Mouse (Mus musculus): ENCODE data around the gene Gabpb2. TPM values are rescaled to one million over a fixed set of nuclear protein-coding genes. Genes with fewer than 3 reads are reported as not detected.
A peak's percentile ranks its signal among the peaks of the same experiment; 100 is the strongest.

Gabpb2 gene
- total RNA-seq, 2 experiments from 2014 or later, result 39.8 to 54.3 TPM

DNA sequence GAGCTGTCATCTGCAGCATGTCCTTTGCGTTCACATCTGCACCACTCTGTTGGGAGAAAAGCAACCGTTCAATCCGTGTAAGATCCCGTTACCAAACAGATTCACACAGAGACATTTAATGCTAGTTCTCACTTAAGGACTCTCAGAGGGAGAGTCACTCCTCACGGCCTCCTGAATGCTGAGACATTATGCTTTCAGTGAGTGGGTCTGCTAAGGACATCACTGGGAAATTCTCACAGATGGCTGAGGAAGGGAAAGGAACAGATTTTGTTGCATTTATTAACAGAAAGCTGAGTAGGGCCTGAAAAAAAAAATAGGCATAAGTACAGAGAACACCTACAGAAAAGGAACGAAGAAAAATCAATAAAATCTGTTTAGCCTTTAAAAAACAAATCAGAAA lies 13.8 kb downstream of the Gabpb2 start:
- no peak for ATAC-seq (replicated peaks; ENCODE audit: poor library complexity, severe bottlenecking)

DNA sequence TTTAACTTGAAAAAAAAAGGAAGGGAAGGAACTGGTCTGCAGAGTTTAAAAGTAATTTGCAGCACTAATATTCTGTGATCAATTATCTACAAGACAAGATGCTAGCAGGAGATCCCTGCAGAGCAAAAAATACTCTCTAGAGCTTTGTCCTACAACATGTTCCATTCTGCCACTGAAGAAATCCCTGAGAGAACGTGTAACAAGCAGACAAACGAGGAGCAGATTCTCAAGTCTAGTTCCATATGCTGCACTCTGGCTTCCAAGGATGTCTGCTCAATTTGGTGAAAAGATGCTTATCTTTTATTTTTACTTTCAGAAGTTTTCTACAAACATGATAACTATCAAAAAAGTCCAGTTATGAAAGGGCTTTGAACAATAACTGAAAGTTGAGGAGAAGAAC lies 17.2 kb downstream of the Gabpb2 start:
- no peak for ATAC-seq (replicated peaks; ENCODE audit: poor library complexity, severe bottlenecking)

DNA sequence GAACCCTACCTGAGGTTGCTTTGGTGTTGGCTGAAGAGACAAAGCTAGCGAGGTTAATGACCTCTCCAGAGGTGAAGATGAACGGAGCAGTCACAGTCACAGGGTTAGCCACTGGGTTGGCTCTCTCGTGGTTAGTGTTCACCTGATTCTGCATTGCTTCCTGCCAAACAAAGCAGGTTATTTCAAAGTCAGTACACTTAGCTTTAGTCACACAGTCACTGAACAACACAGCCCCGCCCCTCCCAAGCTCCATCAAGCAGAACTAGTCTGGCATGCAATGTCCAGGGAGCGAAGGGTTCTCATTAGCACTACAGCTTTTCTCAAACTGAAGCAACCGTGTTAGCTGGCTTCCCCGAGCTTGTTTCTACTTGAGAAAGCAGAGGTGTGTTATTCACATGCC lies 17.6 kb downstream of the Gabpb2 start:
- ATAC-seq (replicated peaks; ENCODE audit: poor library complexity, severe bottlenecking), result no peak

DNA sequence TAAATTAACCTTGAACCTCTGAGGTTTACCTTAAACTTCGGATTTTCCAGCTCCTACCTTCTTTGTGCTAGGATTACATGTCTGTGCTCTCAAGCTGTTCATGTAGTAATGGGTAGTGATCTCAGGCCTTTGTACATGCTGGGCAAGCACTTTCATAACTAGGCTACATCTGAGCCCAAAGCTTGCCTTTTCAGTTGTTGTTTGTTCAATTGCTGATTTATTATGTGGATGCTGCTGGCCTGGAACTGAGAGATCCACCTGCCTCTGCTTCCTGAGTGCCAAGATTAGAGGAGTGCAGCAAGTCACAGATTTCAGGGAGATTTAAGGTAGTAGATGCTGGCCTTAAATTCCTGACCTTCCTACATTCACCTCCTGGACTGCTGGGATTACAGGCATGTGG lies 18.6 kb downstream of the Gabpb2 start:
- no peak for ATAC-seq (replicated peaks; ENCODE audit: poor library complexity, severe bottlenecking)

DNA sequence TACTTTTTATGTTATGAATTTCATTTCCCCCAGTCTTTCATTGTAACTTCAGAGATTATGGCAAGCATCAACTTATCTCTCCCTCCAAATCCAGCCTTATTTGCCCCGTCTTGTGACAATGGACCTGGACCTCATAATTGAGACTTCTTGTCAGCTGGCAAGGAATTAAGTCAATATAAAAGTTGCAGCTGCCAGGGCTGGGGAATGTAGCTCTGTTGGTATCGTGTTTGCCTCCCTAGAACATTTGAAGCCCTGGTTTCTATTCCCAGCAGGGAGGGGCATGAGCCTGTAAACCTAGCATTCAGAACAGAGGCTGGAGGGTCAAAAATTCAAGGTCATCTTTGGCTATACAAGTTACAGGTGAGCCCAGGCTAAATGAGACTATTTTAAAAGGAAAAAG lies 21.9 kb downstream of the Gabpb2 start:
- no peak for ATAC-seq (replicated peaks; ENCODE audit: poor library complexity, severe bottlenecking)

DNA sequence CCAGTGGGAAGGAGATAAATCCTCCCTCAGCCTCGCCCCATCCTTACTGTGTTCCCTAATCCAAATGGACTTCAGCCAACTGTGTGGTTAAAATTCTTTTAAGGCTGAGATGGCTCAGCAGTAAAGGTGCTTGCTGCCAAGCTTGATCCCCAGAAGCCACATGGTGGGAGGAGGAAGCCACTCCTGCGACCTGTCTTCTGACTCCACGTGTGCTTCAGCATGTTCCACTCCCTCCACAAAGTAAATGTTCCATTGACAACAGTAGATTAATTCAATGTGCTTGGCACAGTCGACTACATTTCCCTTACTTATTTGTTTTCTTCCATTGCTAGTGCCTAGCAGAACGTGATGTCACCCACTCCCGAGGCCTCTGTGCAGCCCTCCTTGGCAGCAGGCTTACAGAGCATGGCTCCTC lies 23.0 kb downstream of the Gabpb2 start:
- no peak for ATAC-seq (replicated peaks; ENCODE audit: poor library complexity, severe bottlenecking)

DNA sequence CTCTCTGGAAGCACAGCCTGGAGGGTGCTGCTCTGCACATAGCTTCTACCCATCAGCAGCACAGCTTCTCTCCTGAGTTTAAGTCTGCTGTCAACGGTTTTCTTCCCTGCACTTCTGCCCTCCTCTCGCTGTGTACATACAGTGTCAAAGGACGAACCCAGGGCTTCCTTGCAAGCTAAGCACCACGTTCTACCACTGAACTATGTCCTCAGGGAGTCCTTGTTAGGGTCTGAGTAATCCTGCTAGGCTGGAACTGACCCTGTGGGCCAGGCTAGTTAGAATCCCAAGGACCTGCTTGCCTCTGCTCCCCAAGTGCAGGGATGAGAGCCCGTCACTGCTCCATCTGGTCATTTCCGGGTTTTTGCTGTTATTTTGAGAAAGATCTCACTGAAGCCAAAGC lies 30.8 kb downstream of the Gabpb2 start:
- ATAC-seq (replicated peaks; ENCODE audit: poor library complexity, severe bottlenecking), result no peak

DNA sequence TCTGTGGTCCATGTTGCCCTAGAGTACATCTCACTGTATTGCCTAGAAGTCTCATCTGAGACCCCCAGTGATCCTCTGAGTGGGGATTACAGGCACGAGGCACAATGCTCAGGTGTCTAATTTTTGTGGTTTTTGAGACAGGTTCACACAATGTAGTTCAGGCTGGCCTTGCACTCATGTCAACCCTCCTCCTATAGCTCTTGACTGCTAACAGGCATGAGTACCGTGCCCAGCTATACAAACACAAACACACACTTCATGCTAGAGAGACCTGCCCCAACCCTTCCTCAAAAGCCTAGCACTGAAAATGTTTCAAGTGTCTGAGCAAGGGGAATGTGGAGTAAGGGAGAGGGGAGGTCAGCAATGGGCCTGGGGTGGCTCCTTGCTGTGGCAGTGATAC lies 31.6 kb downstream of the Gabpb2 start:
- no peak for ATAC-seq (replicated peaks; ENCODE audit: poor library complexity, severe bottlenecking)

DNA sequence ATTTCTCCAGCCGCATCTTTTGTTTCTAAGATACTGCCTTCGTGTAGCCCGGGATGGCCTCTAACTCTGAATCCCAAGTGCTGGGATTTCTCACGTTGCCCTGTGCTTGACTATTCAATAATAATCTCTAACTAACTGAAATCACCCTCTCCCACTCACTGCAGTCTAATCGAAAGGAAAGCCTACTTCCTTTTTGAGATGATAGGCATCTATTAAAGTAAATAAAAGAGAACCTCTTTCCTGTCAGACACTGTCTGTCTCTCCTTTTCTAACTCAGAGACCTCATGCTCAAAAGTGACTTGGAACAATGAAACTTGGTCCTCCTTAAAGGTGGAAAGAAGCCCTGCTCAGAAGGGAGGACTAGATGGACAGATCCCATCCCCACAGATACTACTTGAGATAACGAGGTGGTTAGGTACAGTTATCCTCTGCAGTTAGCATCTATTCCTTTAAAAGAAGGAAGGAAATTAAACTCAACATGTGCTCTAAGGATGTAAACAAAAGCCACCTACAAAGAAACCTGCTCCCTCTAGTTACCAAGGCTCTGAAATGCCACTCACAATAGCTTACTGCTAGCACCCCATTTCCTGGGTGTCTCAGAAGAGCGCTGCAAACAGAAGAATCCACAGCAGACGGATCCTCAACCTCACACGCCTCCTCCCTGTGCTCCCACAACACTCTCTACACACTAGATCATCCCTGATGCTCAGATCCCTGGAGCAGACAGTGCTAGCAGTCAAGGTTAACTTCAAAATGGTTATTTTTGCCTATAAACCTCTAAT lies 32.7 kb downstream of the Gabpb2 start:
- no peak for ATAC-seq (replicated peaks; ENCODE audit: poor library complexity, severe bottlenecking)

DNA sequence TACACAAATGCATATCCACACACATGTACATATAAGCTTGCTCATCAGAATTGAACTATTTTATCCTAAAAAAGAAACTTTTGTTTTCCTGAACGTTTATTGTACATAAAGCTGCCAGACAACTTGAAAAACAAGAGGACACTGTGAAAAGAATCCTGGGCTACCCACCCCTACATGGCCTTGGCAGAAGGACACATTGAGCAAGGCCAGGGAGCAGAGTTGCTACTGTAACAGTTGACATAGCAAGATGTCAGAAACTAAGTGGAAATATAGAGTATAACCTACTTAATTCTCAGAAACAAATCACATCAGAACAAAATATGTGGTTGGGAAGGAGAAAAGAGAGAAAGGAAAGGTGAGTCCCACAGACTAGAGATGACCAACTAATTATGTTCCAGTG lies 35.9 kb downstream of the Gabpb2 start:
- no peak for ATAC-seq (replicated peaks; ENCODE audit: poor library complexity, severe bottlenecking)

DNA sequence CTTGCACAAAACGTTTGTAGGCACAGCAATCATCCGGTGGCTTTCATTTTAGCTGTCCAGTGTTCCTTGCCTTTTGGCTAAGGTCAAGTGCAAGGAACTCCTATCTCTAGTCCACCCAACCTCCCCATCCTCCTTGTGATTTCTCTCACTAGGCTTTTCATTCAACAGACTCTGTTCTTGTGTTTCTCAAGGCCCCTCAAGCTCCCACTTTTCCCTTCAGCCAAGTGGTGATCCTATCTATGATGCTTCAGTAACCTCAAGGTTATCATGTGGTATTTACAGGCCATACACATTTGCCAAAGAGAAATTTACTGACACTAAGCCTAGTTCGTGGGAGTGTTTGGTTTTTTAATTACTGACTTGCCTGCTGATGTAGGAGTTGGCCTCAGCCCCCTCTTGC lies 37.8 kb downstream of the Gabpb2 start:
- no peak for ATAC-seq (replicated peaks; ENCODE audit: poor library complexity, severe bottlenecking)

DNA sequence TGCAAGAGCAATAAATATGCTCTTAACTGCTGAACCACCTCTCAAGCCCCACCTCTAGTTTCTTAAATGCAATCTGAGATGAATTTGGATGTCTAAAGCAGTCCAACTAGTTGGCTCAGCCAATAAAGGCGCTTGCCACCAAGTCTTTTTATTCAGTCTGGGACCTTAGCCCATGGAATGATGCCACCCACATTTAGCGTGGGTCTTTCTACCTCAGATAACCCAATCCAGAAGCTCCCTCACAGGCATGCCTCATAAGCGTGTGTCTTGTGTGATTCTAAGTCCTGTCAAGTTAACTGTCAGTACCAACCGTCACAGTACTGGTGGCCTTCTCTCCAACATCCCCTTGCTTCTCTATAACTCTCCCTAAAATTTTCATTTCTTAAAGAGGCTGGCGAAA lies 38.8 kb downstream of the Gabpb2 start:
- ATAC-seq (replicated peaks; ENCODE audit: poor library complexity, severe bottlenecking), result no peak

DNA sequence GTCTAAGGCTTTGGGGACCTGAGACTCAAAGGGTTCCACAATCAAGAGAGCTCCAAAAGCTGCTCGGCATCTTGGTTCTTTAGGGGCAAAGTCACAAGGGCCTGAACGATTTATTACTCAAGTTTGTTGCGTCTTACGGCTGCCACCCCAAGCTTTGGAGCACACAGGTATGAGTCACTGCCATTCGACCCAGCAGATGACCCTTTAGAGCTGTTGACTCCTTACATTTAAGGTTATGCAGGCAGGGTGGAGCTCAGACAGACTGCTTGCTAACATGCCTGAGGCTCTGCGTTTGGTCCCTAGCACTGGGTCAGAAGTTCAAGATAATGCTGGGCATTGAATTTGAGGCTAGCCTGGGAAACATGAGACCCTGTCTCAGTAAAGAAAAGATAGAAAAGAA lies 40.1 kb downstream of the Gabpb2 start:
- ATAC-seq (replicated peaks; ENCODE audit: poor library complexity, severe bottlenecking), result no peak

DNA sequence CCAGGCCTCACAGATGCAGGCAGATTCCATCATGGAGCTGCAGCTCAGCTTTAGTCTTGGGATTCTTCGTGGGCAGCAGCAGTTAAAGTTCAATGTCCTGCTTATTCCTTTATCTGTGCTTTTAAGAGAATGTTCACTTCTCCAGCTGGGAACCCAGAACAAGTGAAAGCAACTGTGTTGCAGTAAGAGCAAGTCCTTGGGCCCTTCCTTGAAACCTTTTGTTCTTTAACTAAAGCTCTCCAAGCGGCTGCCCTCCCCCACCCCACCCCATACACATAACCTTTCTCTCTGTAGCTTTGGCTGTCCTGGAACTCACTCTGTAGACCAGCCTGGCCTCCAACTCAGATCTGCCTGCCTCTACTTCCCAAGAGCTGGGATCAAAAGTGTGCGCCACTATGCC lies 41.2 kb downstream of the Gabpb2 start:
- ATAC-seq (replicated peaks; ENCODE audit: poor library complexity, severe bottlenecking), result no peak

DNA sequence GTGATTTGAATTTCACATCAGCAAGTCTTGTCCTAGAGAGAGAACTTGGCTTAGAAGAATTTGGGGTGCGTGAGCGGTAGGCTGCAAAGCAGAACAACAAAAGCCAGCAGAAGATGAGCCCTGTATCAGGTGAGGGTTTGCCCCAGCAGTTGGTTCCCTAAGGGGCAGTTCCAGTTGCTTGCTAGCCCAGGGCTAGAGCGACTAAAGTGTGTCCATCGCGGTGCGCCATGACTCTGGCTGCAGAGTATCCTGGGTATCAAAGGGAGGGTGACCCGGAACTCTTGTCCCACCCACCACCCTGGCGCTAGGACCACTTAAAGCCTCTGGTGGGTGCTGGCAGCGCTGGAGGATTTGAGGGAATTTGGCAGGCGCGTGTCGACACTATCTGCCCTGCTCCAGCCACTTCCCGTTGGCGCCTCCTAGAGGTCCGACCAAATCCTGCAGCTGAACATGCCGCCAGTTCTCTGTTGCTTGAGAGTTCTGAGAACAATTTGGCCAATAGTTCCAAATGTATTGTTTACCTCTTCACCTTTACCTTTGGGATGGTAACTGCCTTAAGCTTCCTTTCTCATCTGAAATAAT lies 43.6 kb downstream of the Gabpb2 start:
- peak; percentile 79 for ATAC-seq (replicated peaks; ENCODE audit: poor library complexity, severe bottlenecking)

DNA sequence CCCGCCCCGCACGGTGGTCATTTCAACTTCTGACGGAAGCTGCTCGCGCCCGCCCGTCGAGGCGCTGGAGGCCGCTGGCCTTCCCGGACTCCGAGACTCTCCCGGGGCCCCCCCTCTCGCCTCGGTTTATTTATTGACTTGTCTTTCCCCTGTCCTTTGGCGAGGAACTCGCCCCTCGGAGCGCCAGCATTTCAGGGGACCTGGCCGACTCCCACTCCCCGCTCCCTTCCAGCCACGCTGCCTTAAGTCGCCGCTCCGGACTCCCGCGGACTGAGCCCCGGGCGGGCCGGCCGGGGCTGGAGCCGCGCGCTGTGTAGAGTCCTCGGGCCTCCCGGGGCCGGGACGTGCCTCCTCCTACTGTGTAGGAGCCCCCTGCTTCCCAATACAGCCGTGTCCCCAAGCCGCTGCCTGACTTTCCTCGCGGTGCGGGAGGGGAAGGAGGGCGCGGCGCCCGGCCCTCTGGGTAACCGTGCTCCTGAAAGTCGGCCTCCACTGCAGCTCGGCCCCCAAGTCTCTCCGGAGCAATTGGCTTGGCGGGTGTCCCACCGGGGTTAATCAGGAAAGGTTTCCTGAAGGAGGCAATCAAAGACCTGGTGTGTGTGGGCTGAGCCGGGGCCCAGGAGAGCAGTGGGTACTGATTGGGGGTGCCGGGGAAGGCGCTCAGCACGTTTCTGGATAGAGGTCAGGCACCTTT lies 44.3 kb downstream of the Gabpb2 start:
- peak; percentile 38 for ATAC-seq (replicated peaks; ENCODE audit: poor library complexity, severe bottlenecking)

DNA sequence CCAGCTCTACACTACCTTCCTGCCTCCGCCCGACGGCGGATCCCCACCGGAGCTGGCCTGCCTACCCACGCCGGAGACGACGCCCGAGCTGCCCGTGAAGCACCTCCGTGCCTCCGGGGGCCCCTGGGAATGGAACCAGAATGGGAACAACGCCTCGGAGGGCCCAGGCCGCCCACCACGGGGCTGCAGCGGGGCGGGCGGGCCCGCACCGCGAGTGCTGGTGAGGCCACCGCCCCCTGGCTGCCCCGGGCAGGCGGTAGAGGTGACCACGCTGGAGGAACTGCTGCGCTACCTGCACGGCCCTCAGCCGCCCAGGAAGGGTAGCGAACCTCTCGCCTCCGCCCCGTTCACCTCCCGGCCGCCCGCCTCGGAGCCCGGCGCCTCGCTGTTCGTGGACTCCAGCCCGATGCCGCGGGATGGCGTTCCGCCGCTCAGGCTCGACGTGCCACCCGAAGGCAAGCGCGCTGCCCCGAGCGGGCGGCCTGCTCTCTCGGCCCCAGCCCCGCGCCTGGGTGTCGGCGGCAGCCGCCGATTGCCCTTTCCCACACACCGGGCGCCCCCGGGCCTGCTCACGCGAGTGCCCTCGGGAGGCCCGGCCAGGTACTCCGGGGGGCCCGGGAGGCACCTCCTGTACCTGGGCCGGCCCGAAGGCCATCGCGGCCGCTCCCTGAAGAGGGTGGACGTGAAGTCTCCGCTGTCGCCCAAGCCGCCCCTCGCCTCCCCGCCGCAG lies 45.0 kb downstream of the Gabpb2 start:
- no peak for ATAC-seq (replicated peaks; ENCODE audit: poor library complexity, severe bottlenecking)

DNA sequence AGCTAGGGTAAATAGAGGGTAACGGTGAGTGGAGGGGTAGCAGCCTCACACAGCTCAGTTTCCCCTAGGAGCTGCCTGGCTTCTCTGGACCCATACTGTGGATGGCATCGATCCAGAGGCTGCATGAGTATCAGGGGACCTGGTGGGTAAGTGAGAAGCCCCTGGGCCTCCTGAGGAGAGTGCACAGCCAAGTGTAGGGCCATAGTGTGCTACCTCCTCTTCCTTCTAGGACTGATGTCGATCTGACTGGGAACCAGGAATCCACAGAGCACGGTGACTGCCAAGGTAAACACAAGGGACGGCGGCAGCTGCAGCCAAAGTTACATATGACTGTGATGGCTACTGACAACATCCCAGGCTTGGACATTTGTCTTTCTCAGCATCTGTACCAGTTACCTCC lies 46.6 kb downstream of the Gabpb2 start:
- no peak for ATAC-seq (replicated peaks; ENCODE audit: poor library complexity, severe bottlenecking)

DNA sequence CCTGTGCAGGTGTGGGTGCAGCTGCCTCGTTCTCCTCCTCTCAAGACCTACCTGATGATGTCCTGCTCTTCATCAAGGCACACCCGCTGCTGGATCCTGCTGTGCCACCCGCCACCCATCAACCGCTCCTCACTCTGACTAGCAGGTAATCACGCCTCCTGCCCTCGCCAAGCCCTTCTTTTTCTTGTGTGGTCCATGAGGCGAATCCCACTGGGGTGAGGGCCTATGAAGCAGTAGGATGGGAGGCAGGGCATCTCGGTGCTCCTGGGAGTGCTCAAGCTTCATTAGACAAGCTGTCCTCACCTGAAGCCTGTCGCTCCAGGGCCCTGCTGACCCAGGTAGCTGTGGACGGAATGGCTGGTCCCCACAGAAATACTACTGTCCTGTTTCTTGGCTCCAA lies 47.7 kb downstream of the Gabpb2 start:
- ATAC-seq (replicated peaks; ENCODE audit: poor library complexity, severe bottlenecking), result no peak

DNA sequence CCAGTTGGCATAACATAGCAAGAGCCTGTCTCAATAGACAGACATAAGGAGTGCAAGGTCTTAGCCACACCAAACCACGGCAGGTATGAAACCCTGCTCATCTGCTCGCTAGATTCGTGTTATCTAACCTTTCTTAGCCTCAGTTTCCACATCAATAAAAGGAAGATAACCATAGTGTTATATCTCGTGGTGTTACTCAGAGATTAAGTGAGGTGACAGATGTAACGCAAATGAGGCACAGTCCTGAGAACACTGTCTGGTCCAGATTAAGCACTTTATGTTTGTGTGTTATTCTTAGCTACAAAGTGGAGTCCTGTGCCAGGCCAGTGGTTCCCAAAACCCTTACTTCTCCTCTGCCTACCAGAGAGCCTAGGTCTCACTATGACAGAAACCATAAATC lies 52.9 kb downstream of the Gabpb2 start:
- ATAC-seq (replicated peaks; ENCODE audit: poor library complexity, severe bottlenecking), result no peak

DNA sequence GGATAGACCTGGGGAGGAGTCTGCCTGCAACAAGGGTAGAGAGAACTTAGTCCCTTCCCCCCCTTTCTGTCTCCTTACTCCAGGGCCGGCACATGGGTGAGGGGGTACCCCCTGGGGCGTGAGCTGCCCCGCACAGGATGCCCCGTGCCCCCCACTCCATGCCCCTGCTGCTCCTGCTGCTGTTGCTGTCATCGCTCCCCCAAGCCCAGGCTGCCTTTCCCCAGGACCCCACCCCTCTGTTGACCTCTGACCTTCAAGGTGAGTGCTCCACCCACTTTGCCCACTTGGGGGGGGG lies 53.5 kb downstream of the Gabpb2 start:
- ATAC-seq (replicated peaks; ENCODE audit: poor library complexity, severe bottlenecking), result no peak
